Mouse (Mus musculus): ENCODE measurements around the gene Specc1.

DNA sequence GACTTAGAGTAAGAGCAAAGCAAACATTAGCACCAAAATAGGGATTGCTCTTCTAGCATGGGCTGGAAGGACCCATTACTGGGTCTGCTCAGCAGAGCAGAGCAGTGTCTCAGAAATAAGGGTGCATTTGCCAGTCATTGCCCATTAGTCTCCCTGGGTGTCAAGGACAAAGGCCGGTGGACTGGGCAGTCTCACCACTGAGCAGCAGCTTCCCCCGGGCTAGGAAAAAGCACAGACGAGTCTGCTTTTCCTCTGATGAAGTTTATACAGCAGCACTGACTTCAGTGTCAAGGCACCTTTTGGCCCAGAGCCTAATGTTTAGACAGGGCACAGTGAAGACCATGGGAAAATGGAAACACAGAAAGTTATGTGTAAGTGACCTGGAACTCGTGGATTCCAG, 253.3 kb downstream of the Specc1 start:
- no peak for TF ChIP-seq POLR2A (IDR thresholded peaks at IDR 0.05; ENCODE audit: low read depth, low read length)
- TF ChIP-seq CTCF (IDR thresholded peaks at IDR 0.05; ENCODE audit: extremely low read depth, insufficient read length, insufficient replicate concordance, low read depth, low read length) = no peak
